Mouse (Mus musculus) neural tube, embryonic 11.5 days (tissue): Measurements from ENCODE around the gene Dyrk1a. TPM values are rescaled to one million over a fixed set of nuclear protein-coding genes. Genes with fewer than 3 reads are reported as not detected.

Experiments used
- ATAC-seq: fragments of 200-750 bp; cut with Nextera tagmentation; 2 replicates; pipeline ENCODE4 v1.8.0; 2017; ENCODE audit warnings: moderate number of reproducible peaks, mild to moderate bottlenecking, moderate TSS enrichment, moderate library complexity; ENCODE audit not compliant: insufficient read depth, low FRiP score, low TSS enrichment
- DNase-seq: peaks from one replicate; pipeline ENCODE4 v3.0.0-alpha.2; 2015; ENCODE audit warnings: low spot score
- H3K27ac ChIP-seq: fragments of 300-500 bp; sonication (generic); 2 replicates; pipeline ENCODE4 v1.5.1; 2014; ENCODE audit warnings: low read depth, mild to moderate bottlenecking, low read length
- H3K27me3 ChIP-seq: fragments of 300-500 bp; sonication (generic); 2 replicates; pipeline ENCODE4 v1.6.1; 2014; ENCODE audit warnings: mild to moderate bottlenecking, low read length, mixed read lengths; ENCODE audit not compliant: control insufficient read depth, insufficient read depth
- H3K36me3 ChIP-seq: fragments of 300-500 bp; sonication (generic); 2 replicates; pipeline ENCODE4 v1.6.1; 2014; ENCODE audit warnings: mild to moderate bottlenecking, low read length, moderate library complexity, mixed read lengths; ENCODE audit not compliant: control insufficient read depth, insufficient read depth
- H3K4me1 ChIP-seq: fragments of 300-500 bp; sonication (generic); 2 replicates; pipeline ENCODE4 v1.6.1; 2014; ENCODE audit warnings: low read length, mixed read lengths; ENCODE audit not compliant: control insufficient read depth, insufficient read depth
- H3K4me2 ChIP-seq: fragments of 300-500 bp; sonication (generic); 2 replicates; pipeline ENCODE4 v1.6.1; 2014; ENCODE audit warnings: low read depth, mild to moderate bottlenecking, moderate library complexity
- H3K4me3 ChIP-seq: fragments of 300-500 bp; sonication (generic); 2 replicates; pipeline ENCODE4 v1.5.1; 2014; ENCODE audit warnings: low read depth, low read length
- H3K9ac ChIP-seq: fragments of 300-500 bp; sonication (generic); 2 replicates; pipeline ENCODE4 v1.6.1; 2014; ENCODE audit warnings: mild to moderate bottlenecking, low read length
- H3K9me3 ChIP-seq: fragments of 300-500 bp; sonication (generic); 2 replicates; pipeline ENCODE4 v1.6.1; 2016; ENCODE audit warnings: low read length; ENCODE audit not compliant: control insufficient read depth
- WGBS: fragments of 180-500 bp; shearing (Covaris S2); extraction: QIAGEN DNeasy Blood & Tissue Kit; methylation state at CpG from one replicate; pipeline ENCODE4 v1.1.7; 2014; 5-methylcytosine and 5-hydroxymethylcytosine counted together
- polyA plus RNA-seq: library from polyadenylated mRNA; unstranded; fragments of >200 nt; fragmentation: Nextera tagmentation; extraction: Ambion mirVana; gene quantifications from 2 replicates; pipeline ENCODE4 v1.2.1, GENCODE M21; 2014

The Dyrk1a gene
- polyA plus RNA-seq, 1 experiment from 2014 or later = 12.1 TPM

DNA sequence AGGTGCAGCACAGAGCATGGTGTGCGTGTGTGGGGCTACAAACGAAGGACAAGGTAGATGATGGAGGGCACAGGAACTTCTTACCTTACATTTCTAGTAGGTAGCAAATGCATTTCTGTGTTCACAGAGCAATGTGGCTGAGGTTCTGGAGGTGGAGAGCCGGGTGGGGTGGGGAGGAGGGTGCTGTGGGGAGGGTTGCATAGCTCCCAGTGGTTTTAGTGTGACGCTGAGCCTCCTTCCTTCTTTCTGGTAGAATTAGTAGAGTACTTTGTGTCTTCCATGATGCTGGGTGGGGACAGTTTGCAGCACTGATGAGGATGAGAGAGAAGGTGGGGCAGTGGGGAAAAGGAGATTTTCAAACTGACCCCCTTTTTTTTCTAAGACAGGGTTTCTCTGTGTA is 9.5 kb downstream of the Dyrk1a start:
- H3K9ac ChIP-seq = no peak overlapping the region
- ATAC-seq (no peak), DNase-seq (no peak)
- H3K27me3 ChIP-seq = no peaks in the 10 kb centered on the region
- no peak overlapping the region for H3K4me2 ChIP-seq
- H3K4me1 ChIP-seq = peaks cover 3% of the 10 kb centered on the region
- no peaks in the 10 kb centered on the region for H3K9me3 ChIP-seq
- WGBS = 93% methylated on average over 4 of the region's 4 CpGs
- H3K27ac ChIP-seq = no peak overlapping the region
- no peaks in the 10 kb centered on the region for H3K36me3 ChIP-seq
- no peak overlapping the region for H3K4me3 ChIP-seq

DNA sequence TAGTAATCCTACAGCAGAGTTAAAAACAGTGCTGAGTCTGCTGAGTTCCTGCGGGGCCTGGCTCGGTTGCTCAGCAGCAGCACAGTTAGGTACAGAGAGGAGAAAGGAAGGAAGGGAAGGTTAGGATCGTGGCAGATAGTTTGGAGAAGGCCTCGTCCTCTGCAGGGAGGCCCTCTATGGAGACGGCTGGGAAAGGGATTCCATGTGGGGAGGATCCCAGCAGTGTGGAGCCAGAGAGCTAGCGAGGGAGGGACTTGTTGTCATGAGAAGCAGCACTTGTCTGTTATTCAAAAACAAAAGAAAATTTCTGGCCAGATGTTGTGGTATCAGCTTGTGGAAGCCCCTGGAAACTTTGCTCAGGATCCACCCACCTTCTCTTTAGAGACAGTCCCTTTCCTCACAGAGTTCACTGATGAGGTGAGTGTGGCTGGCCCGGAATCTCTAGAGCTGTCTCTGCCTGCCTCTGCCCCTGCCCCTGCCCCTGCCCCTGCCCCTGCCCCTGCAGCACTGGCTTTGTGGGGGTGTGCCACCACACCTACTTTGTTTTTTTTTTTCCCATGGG is 11.1 kb downstream of the Dyrk1a start:
- no peak overlapping the region for H3K9ac ChIP-seq
- H3K4me1 ChIP-seq = peaks cover 3% of the 10 kb centered on the region
- H3K27me3 ChIP-seq = no peaks in the 10 kb centered on the region
- 38% methylated on average over 7 of the region's 7 CpGs for WGBS
- H3K9me3 ChIP-seq = no peaks in the 10 kb centered on the region
- H3K27ac ChIP-seq = no peak overlapping the region
- no peaks in the 10 kb centered on the region for H3K36me3 ChIP-seq
- no peak overlapping the region for H3K4me2 ChIP-seq
- no peak overlapping the region for H3K4me3 ChIP-seq
- ATAC-seq = no peak
- no peak for DNase-seq

DNA sequence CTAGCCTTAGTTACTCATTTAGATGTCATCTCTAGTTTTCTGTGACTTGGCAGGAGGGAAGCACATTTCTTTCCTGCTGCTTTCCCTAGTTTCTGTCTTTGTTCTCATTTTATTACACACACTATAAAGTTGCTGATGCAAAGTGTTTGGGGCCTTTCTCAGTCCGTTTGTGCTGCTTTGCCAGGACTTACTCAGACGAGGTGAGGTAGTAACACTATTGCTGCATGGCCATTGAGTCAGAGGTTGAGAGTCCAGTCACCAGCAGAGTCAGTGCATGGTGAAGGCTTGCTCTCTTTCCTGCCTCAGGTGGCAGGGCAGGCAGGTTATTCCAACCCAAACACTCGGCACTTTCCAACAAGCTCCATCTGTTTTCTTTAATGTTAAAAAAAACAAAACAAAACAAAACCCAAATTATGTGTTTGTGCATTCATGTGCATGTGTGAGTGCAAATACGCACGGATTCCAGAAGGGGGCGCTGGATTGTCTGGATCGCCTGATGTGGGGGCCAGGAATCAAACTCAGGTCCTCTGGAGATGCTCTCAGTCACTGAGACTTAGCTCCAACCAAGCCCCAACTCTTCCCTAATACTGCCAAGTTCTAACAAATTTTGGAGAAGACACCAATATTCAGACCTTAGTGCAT is 16.7 kb downstream of the Dyrk1a start:
- H3K27me3 ChIP-seq = no peaks in the 10 kb centered on the region
- WGBS = 61% methylated on average over 7 of the region's 7 CpGs
- no peak overlapping the region for H3K9ac ChIP-seq
- no peaks in the 10 kb centered on the region for H3K9me3 ChIP-seq
- no peak for DNase-seq
- no peaks in the 10 kb centered on the region for H3K36me3 ChIP-seq
- no peak overlapping the region for H3K4me3 ChIP-seq
- ATAC-seq = no peak
- no peak overlapping the region for H3K4me2 ChIP-seq
- H3K27ac ChIP-seq = no peak overlapping the region
- H3K4me1 ChIP-seq = no peaks in the 10 kb centered on the region; the same call in 1 of the 2 replicates

DNA sequence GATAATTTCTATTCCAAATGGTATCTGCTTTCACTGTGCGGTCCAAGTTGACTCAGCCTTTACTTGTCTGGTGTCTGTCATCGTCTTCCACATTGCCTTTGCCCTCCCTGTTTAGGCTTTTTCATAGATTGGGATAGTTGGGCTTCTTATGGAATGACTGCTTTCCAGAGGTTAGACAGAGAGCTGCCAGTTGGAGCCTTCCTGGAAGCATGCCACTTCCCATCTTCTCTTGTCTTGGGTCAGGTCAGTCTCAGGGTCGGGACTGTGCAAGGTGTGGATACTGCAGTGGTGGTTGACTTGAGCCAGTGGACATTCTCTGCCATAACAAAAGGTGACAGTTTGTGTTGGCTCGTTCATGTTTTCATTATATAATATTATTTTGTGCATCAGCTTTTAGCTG is 17.7 kb downstream of the Dyrk1a start:
- no peaks in the 10 kb centered on the region for H3K9me3 ChIP-seq
- ATAC-seq (no peak), DNase-seq (no peak)
- H3K36me3 ChIP-seq = no peaks in the 10 kb centered on the region
- no peak overlapping the region for H3K4me2 ChIP-seq
- H3K9ac ChIP-seq = no peak overlapping the region
- WGBS = 86% methylated on average over 4 of the region's 4 CpGs
- H3K27me3 ChIP-seq = no peaks in the 10 kb centered on the region
- no peak overlapping the region for H3K4me3 ChIP-seq
- no peak overlapping the region for H3K27ac ChIP-seq
- no peaks in the 10 kb centered on the region; the same call in 1 of the 2 replicates for H3K4me1 ChIP-seq

- H3K9ac ChIP-seq = no peak overlapping the region
- no peaks in the 10 kb centered on the region for H3K9me3 ChIP-seq
- no peak overlapping the region for H3K27ac ChIP-seq
- 73% methylated on average over 8 of the region's 8 CpGs for WGBS
- H3K36me3 ChIP-seq = no peaks in the 10 kb centered on the region
- ATAC-seq (no peak), DNase-seq (no peak)
- no peaks in the 10 kb centered on the region for H3K27me3 ChIP-seq
- H3K4me1 ChIP-seq = no peaks in the 10 kb centered on the region; the same call in 1 of the 2 replicates
- no peak overlapping the region for H3K4me3 ChIP-seq
- no peak overlapping the region for H3K4me2 ChIP-seq
Observed at GRCm38 (mm10) chr16:94588171-94588570, 18.4 kb downstream of the Dyrk1a start.

DNA sequence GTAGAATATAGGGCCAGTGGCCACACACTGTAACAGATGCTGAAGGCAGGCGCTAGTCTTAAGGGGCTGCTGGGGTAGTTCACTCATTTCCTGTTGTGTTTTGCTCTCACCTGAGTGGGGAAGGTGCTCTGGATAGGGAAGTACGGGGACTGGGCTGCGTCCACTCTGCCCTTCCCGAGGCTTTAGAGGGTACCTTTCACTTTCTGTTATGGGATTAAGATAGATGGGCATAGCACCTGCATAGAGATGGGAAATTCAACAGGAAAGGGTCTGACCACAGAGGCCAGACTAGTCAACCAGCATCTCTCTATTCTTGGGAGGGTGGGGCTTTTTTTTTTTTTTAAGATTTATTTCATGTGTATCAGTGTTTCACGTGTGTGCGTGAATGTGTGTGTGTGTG is 19.2 kb downstream of the Dyrk1a start:
- no peak overlapping the region for H3K27ac ChIP-seq
- 89% methylated on average over 6 of the region's 6 CpGs for WGBS
- H3K27me3 ChIP-seq = no peaks in the 10 kb centered on the region
- ATAC-seq (no peak), DNase-seq (no peak)
- no peaks in the 10 kb centered on the region for H3K9me3 ChIP-seq
- H3K4me1 ChIP-seq = no peaks in the 10 kb centered on the region
- H3K4me3 ChIP-seq = no peak overlapping the region
- H3K36me3 ChIP-seq = no peaks in the 10 kb centered on the region
- no peak overlapping the region for H3K9ac ChIP-seq
- no peak overlapping the region for H3K4me2 ChIP-seq

DNA sequence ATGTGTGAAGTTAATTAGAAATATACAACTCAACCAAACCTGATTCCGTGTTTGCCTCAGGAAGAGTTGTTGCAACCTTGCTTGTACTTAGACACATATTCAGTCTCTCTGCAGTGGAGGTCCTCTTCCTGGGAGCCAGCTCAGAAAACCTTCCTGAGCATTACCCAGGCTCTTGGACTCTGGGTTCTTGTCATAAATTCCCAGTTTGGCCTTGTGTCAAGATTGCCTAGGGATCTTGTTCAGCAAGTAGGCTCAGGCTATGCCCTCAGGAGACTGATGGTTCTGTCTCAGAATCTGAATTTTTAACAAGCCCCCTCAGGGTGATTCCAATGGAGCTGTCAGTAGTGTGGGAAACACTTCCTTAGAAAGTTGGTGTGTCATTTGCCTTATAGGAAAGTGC is 19.8 kb downstream of the Dyrk1a start:
- no peaks in the 10 kb centered on the region for H3K36me3 ChIP-seq
- no peak overlapping the region for H3K4me2 ChIP-seq
- WGBS = 79% methylated on average over 1 of the region's 1 CpGs
- DNase-seq (no peak), ATAC-seq (no peak)
- H3K27me3 ChIP-seq = no peaks in the 10 kb centered on the region
- H3K27ac ChIP-seq = no peak overlapping the region
- no peak overlapping the region for H3K4me3 ChIP-seq
- no peaks in the 10 kb centered on the region for H3K4me1 ChIP-seq
- no peak overlapping the region for H3K9ac ChIP-seq
- H3K9me3 ChIP-seq = no peaks in the 10 kb centered on the region

DNA sequence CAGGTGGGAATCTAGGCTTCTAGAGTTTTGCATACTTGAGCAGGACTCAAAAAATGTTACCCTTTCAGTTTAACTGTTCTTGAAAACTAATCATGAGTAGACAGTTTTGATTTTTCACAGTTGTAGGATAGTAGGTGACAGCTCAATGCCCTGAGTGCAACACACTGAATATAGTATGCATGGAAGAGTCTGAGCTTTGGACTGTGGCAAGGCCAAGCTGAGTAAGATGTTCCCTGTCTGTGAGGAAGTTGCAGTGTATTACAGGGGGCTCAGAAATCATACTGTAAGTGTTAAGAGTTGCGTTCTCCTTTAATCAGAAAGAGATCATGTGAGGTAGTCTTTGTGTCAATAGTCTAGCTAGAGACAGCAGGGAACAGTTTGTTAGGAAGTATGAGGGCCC is 20.4 kb downstream of the Dyrk1a start:
- H3K36me3 ChIP-seq = no peaks in the 10 kb centered on the region

DNA sequence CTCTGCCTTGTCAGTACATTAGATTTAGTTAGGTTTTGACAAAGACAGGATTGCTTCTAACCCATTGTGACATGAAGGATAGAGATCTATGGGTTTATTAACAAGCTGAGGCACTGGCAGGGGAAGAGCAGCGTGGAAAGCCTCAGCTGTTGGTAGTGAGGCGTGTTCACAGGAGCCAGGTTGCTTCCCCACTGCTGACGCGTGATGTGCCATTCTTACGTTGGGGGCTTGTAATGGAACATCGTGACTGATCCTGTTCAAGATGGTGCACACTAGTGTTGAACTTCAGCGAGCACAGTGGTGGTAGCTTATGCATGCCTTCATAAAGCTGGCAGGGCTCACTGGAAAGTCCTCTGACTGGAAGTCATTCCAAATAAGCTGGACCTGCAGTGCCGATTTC is 21.2 kb downstream of the Dyrk1a start:
- no peaks in the 10 kb centered on the region for H3K27me3 ChIP-seq
- H3K4me3 ChIP-seq = no peak overlapping the region
- no peak overlapping the region for H3K27ac ChIP-seq
- no peak overlapping the region for H3K9ac ChIP-seq
- H3K9me3 ChIP-seq = no peaks in the 10 kb centered on the region
- H3K4me2 ChIP-seq = no peak overlapping the region
- DNase-seq = no peak
- H3K36me3 ChIP-seq = no peaks in the 10 kb centered on the region
- H3K4me1 ChIP-seq = no peaks in the 10 kb centered on the region
- no peak for ATAC-seq
- 87% methylated on average over 8 of the region's 8 CpGs for WGBS

More for the DNA sequence above, 20.4 kb downstream of the Dyrk1a start:
- no peak for DNase-seq
- Histone ChIP-seq H3K27ac (no peak overlapping the region), H3K4me3 (no peak overlapping the region), H3K9ac (no peak overlapping the region), H3K9me3 (no peaks in the 10 kb centered on the region), H3K4me2 (no peak overlapping the region), H3K27me3 (no peaks in the 10 kb centered on the region), H3K4me1 (no peaks in the 10 kb centered on the region)
- 93% methylated on average over 1 of the region's 1 CpGs for WGBS
- ATAC-seq = no peak
